Mouse (Mus musculus): Measurements from ENCODE around the gene Ccsap. TPM values are rescaled to one million over a fixed set of nuclear protein-coding genes. Genes with fewer than 3 reads are reported as not detected.
"Not testable (repeated sequence)": the region's sequence is repeated elsewhere in the genome, so short reads cannot be mapped to it uniquely, and the experiment has no call there.

The Ccsap gene
- polyA plus RNA-seq, 1 experiment from 2014 or later: 4.6 TPM

DNA sequence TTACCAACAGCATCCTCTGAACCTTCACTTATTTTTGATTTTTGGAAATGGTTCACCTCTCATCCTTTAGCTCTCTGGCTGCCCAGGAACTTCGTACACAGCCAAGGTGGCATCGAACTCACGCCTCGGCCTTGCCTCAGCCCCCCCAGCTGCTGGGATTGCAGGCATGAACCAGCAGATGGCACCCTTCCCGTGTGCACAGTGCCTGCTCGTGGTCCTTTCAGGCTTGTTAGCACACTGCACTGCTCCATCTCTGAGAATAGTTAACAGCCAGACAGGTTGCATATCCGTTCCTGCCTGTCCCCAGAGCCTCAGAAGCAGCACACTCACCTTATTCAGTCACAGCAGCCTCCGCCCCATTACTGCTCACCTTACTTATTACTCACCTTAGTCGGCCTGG is 34.0 kb downstream of the Ccsap start:
- H3K9me3 ChIP-seq: no peaks in the 10 kb centered on the region
- no peak for ATAC-seq (ENCODE audit: low read depth)

DNA sequence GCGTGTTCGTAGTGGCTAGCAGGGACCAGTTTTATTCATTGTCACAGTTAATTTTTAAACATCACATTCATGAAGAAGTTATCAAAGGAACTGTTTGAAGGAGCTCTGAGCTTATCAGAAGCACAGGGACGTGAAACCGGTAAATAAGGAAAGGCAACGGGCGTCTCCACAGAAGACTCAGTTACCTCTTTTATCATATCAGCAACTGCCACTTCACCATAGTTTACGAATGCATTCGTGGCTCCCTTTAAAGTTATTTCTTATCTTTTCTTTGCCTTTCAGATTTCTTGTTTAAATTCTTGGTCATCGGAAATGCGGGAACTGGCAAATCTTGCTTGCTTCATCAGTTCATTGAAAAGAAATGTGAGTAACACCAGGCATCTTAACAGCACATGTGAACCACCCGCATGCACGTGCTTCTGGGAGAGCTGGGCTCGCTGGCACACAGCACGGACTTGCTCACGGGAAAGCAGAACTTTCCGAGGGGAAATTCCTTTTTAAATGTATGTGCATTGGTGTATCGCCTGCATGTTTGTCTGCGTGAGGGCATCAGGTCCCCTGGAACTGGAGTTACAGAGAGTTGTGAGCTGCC is 36.4 kb downstream of the Ccsap start:
- WGBS: 96% methylated on average over 18 of the region's 18 CpGs
- no peaks in the 10 kb centered on the region for H3K9me3 ChIP-seq
- H3K36me3 ChIP-seq: peaks cover 49% of the 10 kb centered on the region
- no peak for ATAC-seq (ENCODE audit: low read depth)
- no peak overlapping the region for H3K9ac ChIP-seq
- no peak overlapping the region for H3K4me3 ChIP-seq
- H3K27me3 ChIP-seq: no peaks in the 10 kb centered on the region
- H3K27ac ChIP-seq (replicated peaks): no peak overlapping the region
- H3K4me1 ChIP-seq (replicated peaks): no peaks in the 10 kb centered on the region
- H3K4me2 ChIP-seq: no peak overlapping the region

More for the DNA sequence above, 34.0 kb downstream of the Ccsap start:
- Histone ChIP-seq H3K27me3 (no peaks in the 10 kb centered on the region), H3K4me3 (no peak overlapping the region), H3K4me1 (replicated peaks) (no peaks in the 10 kb centered on the region), H3K36me3 (peaks cover 73% of the 10 kb centered on the region), H3K27ac (replicated peaks) (no peak overlapping the region), H3K4me2 (no peak overlapping the region), H3K9ac (no peak overlapping the region)
- WGBS: 71% methylated on average over 9 of the region's 9 CpGs

DNA sequence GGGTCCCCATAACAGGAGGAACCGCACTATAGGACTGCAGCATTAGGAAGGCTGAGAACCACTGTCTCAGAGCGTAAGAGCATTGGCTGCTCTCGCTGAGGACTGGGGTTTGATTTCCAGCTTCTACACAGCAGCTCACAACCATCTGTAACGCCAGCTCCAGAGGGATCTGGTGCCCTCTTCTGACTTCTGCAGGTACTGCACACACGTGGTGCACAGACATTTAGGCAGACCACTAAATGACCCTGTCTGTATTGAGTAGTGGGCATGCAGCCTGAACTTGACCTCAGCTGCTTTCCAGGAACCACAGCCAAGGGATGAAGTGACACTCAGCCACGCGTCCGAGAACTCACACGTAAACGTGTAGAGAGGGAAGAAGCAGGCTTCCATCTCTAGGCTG is 36.9 kb downstream of the Ccsap start:
- ATAC-seq (ENCODE audit: low read depth): no peak
- Histone ChIP-seq H3K27ac (replicated peaks) (no peak overlapping the region), H3K36me3 (peaks cover 44% of the 10 kb centered on the region), H3K4me1 (replicated peaks) (no peaks in the 10 kb centered on the region), H3K27me3 (no peaks in the 10 kb centered on the region), H3K4me2 (no peak overlapping the region), H3K4me3 (no peak overlapping the region), H3K9ac (no peak overlapping the region), H3K9me3 (no peaks in the 10 kb centered on the region)
- WGBS: 94% methylated on average over 10 of the region's 10 CpGs

DNA sequence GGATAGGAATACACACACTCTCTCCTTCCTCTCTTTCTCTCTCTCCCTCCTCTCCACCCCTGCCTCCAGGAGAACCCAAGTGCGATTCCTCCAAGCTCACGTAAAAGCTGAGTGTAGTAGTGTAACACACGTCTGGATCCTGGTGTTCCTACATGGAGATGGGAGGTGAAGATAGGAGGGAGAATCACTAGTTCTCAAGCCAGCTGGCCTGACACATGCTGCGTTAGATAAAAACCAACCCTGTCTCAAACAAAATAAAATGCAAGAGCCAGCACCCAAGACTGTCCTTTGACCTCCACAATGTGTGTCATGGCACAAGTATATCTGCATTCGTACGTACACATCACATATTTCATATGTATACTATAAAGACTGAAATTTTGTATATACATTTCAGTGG is 39.2 kb downstream of the Ccsap start:
- Histone ChIP-seq H3K27me3 (no peaks in the 10 kb centered on the region), H3K4me1 (replicated peaks) (0 out of 2 replicates have a peak, but pooled peaks cover 8% of the 10 kb centered on the region), H3K9me3 (no peaks in the 10 kb centered on the region), H3K4me3 (no peak overlapping the region), H3K36me3 (peaks cover 26% of the 10 kb centered on the region), H3K9ac (no peak overlapping the region), H3K4me2 (no peak overlapping the region), H3K27ac (replicated peaks) (no peak overlapping the region)
- WGBS: 94% methylated on average over 6 of the region's 6 CpGs
- ATAC-seq (ENCODE audit: low read depth): no peak

DNA sequence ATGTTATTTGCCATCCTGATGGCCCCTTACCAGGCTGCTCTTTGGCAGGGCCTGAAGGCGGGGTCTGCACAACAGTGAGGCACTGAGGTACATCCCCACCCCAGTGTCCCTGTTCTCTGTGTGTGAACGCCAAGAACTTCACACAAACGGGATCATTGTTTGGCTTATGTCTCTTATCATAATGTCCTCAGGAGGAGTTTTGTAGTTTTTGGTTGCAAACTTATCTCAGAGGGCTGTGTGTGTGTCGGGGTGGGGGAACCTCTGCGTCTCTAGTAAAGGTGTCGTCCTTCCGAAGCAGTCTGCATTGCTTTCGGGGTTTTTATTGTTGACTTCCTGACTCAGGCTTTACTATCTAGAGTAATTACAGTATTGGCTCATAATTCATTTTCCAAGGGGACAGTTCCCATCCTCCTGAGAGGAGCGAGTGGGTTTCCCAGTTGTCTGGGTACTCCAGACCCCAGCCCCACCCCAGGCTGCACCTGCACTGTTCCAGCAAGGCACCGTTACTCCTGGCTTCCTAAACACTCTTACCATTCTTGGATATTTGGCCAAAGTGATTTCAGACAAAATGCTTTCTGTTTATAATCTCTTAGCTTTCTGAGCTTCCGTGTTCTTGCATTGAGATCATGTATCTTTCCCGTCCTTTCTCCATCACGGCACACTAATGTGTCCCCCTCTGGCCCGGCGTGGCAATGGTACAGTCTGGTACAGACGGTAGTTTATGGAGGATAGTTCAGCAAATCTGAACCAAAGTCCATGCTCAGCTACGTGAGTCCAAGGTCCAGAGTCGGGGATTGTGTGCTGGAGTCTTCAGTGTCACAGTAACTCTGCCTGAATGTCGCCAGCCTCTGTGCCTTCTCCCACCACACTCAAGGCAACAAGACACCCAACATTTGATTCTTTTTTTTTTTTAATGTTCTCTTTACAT is 40.1 kb downstream of the Ccsap start:
- no peak overlapping the region for H3K9ac ChIP-seq
- H3K27me3 ChIP-seq: no peaks in the 10 kb centered on the region
- WGBS: 92% methylated on average over 19 of the region's 19 CpGs
- no peak overlapping the region for H3K4me3 ChIP-seq
- H3K27ac ChIP-seq (replicated peaks): no peak overlapping the region
- no peak for ATAC-seq (ENCODE audit: low read depth)
- H3K36me3 ChIP-seq: peaks cover 24% of the 10 kb centered on the region
- H3K4me2 ChIP-seq: no peak overlapping the region
- H3K4me1 ChIP-seq (replicated peaks): 0 out of 2 replicates have a peak, but pooled peaks cover 8% of the 10 kb centered on the region
- no peaks in the 10 kb centered on the region for H3K9me3 ChIP-seq

DNA sequence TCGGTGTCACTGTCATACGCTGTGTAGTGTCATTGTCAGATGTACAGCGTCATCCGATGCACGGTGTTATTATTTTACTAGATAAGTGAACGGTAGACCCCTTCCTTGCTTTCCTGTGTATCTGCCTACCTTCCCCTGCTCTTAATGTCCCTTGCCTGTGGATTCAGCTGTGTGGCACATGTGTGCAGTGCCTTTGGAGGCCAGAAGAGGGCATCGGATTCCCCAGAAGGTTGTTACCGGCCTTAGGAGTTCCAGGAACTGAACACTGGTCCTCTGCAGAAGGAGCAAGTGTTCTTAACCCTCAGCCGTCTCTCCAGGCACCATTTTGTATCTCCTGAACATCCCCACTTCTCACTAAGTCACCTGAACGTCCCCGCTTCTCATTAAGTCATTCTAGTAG is 42.3 kb downstream of the Ccsap start:
- Histone ChIP-seq H3K4me1 (replicated peaks) (peaks cover 16% of the 10 kb centered on the region; the same call in 1 of the 2 replicates), H3K4me3 (no peak overlapping the region), H3K27me3 (no peaks in the 10 kb centered on the region), H3K9ac (no peak overlapping the region), H3K9me3 (no peaks in the 10 kb centered on the region), H3K27ac (replicated peaks) (no peak overlapping the region), H3K4me2 (no peak overlapping the region), H3K36me3 (peaks cover 11% of the 10 kb centered on the region)
- 91% methylated on average over 11 of the region's 11 CpGs for WGBS
- ATAC-seq (ENCODE audit: low read depth): no peak

DNA sequence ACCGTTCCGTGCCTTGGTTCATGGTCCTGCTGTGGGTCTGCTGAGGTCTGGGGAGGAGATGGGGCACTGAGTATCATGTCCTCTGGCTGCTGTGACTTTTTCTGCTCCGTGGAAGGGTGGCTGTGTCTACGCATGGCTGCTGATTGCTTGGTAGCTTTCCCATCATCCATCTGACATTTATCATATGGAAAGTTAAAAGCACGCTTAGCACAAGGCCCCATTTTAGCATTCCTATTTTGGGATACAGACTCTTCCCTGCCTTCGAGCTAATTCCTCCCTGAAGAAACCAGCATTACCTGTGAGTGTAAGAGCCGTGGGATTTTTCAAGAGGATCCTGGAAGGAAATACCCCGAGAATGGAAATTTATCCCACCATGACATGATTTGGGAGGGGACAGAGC is 43.1 kb downstream of the Ccsap start:
- H3K27me3 ChIP-seq: no peaks in the 10 kb centered on the region
- no peak overlapping the region for H3K9ac ChIP-seq
- peaks cover 16% of the 10 kb centered on the region; the same call in 1 of the 2 replicates for H3K4me1 ChIP-seq (replicated peaks)
- no peak overlapping the region for H3K4me3 ChIP-seq
- ATAC-seq (ENCODE audit: low read depth): no peak
- H3K27ac ChIP-seq (replicated peaks): no peak overlapping the region
- peaks cover 11% of the 10 kb centered on the region; the same call in 1 of the 2 replicates for H3K36me3 ChIP-seq
- no peaks in the 10 kb centered on the region for H3K9me3 ChIP-seq
- WGBS: 85% methylated on average over 8 of the region's 8 CpGs
- H3K4me2 ChIP-seq: no peak overlapping the region

DNA sequence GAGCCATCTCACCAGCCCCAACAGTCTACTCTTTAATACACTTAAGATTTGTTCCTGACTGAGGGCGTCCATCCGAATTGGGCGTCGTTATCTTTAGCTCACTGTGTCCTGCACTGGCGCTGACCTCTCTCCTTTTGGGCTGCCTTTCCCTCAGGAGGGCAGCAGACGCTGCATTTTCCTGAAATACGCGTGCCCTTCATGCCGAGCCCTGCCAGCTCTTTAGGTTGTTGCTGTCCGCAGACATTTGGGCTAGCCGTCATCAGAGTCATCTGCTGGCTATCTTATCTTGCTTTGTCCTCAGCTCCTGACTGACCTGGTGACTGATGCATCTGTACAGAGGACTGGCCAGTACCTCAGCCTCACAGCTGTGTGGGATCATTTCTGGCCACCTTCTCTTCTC is 44.7 kb downstream of the Ccsap start:
- ATAC-seq (ENCODE audit: low read depth): no peak
- WGBS: 86% methylated on average over 11 of the region's 11 CpGs

DNA sequence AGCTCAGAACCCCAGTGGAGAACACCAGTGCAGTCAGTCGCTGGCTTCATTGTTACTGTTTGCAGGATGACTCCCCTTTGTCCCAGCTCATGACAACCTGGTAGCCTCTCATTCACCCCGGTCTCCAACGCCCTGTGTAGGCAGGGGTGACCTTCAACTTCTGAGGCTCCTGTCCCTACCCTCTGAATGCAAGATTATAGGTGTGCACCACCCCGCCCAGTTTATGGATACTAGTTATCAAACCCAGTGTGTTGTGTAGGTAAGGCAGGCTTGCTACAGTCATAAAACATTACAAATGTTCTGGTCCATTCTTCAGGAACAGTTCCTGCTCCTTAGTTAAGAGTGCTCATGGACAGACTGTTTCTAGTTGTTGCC is 46.1 kb downstream of the Ccsap start:
- Histone ChIP-seq H3K4me1 (replicated peaks) (peaks cover 21% of the 10 kb centered on the region), H3K27me3 (no peaks in the 10 kb centered on the region), H3K27ac (replicated peaks) (peak overlapping the region; percentile 46; the same call in 1 of the 2 replicates), H3K9me3 (no peaks in the 10 kb centered on the region), H3K4me2 (no peak overlapping the region), H3K4me3 (no peak overlapping the region), H3K9ac (0 out of 2 replicates have a peak overlapping the region, but pooled peaks have one; percentile 5), H3K36me3 (peaks cover 11% of the 10 kb centered on the region; the same call in 1 of the 2 replicates)
- no peak for ATAC-seq (ENCODE audit: low read depth)
- 85% methylated on average over 4 of the region's 4 CpGs for WGBS

More for the DNA sequence above, 44.7 kb downstream of the Ccsap start:
- no peak overlapping the region for H3K4me2 ChIP-seq
- no peak overlapping the region for H3K4me3 ChIP-seq
- no peak overlapping the region for H3K27ac ChIP-seq (replicated peaks)
- no peak overlapping the region for H3K9ac ChIP-seq
- H3K36me3 ChIP-seq: peaks cover 11% of the 10 kb centered on the region; the same call in 1 of the 2 replicates
- peaks cover 16% of the 10 kb centered on the region; the same call in 1 of the 2 replicates for H3K4me1 ChIP-seq (replicated peaks)
- H3K27me3 ChIP-seq: no peaks in the 10 kb centered on the region
- no peaks in the 10 kb centered on the region for H3K9me3 ChIP-seq

DNA sequence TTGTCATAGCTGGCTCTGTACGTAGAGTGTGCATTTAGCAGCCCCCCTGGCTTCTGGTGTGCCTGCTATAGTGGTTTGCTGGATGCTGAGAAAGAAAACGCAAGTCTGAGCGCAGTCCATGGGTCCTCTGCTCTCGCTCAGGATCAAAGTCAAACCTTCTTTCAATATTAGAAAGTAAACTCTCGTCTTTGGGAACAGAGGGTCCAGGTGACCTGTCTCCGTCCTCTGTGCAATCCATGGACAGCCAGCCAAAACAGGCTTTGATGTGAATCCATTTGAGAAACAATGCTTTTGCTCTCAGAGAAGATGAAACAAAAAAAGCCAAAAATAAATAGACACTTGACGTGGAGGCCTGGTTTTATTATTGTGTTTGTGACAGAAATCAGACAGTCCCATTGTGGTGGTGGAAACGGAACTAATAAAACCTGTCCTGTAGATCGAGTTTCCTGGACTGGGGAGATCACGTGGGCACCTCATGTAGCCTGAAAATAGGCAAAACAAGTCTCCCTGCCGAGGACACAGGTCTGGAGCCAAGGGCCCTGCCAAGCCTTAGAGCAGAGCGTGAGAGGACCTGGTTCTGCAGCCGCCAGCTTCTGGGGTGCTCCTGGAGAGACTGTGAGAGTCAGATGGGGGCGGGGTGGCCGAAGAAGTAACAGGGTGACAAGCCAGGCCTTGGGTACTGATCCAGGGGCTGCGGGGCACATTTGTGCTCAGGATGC is 46.7 kb downstream of the Ccsap start:
- H3K4me2 ChIP-seq: no peak overlapping the region
- ATAC-seq (ENCODE audit: low read depth): no peak
- 75% methylated on average over 16 of the region's 16 CpGs for WGBS
- H3K27me3 ChIP-seq: no peaks in the 10 kb centered on the region
- H3K27ac ChIP-seq (replicated peaks): peak overlapping the region; percentile 46; the same call in 1 of the 2 replicates
- H3K9me3 ChIP-seq: no peaks in the 10 kb centered on the region
- H3K9ac ChIP-seq: 0 out of 2 replicates have a peak overlapping the region, but pooled peaks have one; percentile 5
- peaks cover 26% of the 10 kb centered on the region for H3K4me1 ChIP-seq (replicated peaks)
- peaks cover 11% of the 10 kb centered on the region; the same call in 1 of the 2 replicates for H3K36me3 ChIP-seq
- H3K4me3 ChIP-seq: no peak overlapping the region

DNA sequence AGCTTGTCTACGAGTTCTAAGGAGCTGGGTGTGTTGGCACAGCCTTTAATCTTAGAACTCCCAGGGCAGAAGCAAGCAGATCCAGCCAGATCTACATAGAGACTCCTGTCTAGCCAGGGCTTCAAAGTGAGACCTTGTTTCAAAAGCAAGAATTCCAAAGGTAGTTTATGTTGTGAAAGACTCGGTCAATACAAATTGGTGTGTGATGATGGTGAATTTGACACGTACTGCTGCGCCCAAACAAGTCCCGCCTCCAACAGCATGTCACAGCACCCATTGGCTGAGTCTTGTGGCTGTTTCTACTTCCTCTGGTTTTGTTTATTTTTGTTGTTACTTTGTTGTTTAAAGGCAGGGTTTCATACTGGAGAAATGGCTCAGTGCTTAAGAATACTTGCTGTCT is 47.8 kb downstream of the Ccsap start:
- H3K27me3 ChIP-seq: no peaks in the 10 kb centered on the region
- H3K9me3 ChIP-seq: no peaks in the 10 kb centered on the region
- H3K4me1 ChIP-seq (replicated peaks): peaks cover 37% of the 10 kb centered on the region
- H3K36me3 ChIP-seq: 0 out of 2 replicates have a peak, but pooled peaks cover 6% of the 10 kb centered on the region
- WGBS: 93% methylated on average over 5 of the region's 5 CpGs
- no peak overlapping the region for H3K4me2 ChIP-seq
- H3K9ac ChIP-seq: no peak overlapping the region
- H3K27ac ChIP-seq (replicated peaks): 0 out of 2 replicates have a peak overlapping the region, but pooled peaks have one; percentile 18
- H3K4me3 ChIP-seq: no peak overlapping the region
- ATAC-seq (ENCODE audit: low read depth): no peak

DNA sequence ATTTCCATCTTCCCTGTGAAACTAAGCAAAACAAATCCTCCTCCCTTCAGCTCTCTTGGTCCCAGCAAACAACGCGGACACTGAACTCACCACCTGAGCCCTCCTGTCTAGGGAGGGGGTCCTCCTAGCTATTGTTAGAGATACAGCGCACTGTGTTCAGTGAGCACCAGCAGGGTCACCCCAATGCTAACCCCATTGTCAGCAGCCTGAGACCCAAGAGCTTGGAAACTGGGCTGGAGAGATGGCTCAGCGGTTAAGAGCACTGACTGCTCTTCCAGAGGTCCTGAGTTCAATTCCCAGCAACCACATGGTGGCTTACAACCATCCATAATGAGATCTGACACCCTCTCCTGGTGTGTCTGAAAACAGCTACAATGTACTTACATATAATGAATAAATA is 50.7 kb downstream of the Ccsap start:
- WGBS: 88% methylated on average over 4 of the region's 4 CpGs
- H3K4me3 ChIP-seq; H3K27ac ChIP-seq (replicated peaks); H3K9ac ChIP-seq; H3K27me3 ChIP-seq; H3K4me2 ChIP-seq; ATAC-seq (ENCODE audit: low read depth); H3K36me3 ChIP-seq; H3K9me3 ChIP-seq: not testable (repeated sequence)
- peaks cover 46% of the 10 kb centered on the region for H3K4me1 ChIP-seq (replicated peaks)

Data from neural tube, embryonic 13.5 days (tissue).